Mouse (Mus musculus) layer of hippocampus, adult 2 months (tissue): Measurements from ENCODE around the gene Lsm6. TPM values are rescaled to one million over a fixed set of nuclear protein-coding genes. Genes with fewer than 3 reads are reported as not detected.
"Not testable (repeated sequence)": the region's sequence is repeated elsewhere in the genome, so short reads cannot be mapped to it uniquely, and the experiment has no call there.

ENCODE experiments used
- DNase-seq, 2 experiments: peaks; one replicate each; pipeline ENCODE4 v3.0.0; 2022; ENCODE audit warnings: low spot score in 2 of 2
- H3K27ac ChIP-seq: fragments of 200-600 bp; 2 replicates; pipeline ENCODE4 v1.8.1; 2022
- H3K4me3 ChIP-seq: fragments of 200-600 bp; 2 replicates; pipeline ENCODE4 v1.8.1; 2022; ENCODE audit warnings: mild to moderate bottlenecking
- CTCF ChIP-seq: fragments of 200-600 bp; conservative IDR thresholded peaks from 2 replicates; pipeline ENCODE4 v1.8.1; 2022; ENCODE audit warnings: antibody characterized with exemption, mild to moderate bottlenecking, moderate library complexity
- long read RNA-seq, 2 experiments: library from polyadenylated mRNA; stranded (forward); transcript quantifications; one replicate each; pipeline ENCODE4 v2.0.0; 2021; ENCODE audit warnings: borderline mapping rate in 2 of 2
- total RNA-seq, 2 experiments: library from RNA; stranded (reverse); gene quantifications; 2 replicates each; pipeline ENCODE4 v1.2.3; 2021

The Lsm6 gene
- total RNA-seq = 10 to 100 TPM; 42.6 to 47.6 TPM
- long read RNA-seq, experiment 1, transcript Lsm6-201 (4 exons, 2,107 nt) = minor isoform, 19 of 50 reads
- long read RNA-seq, experiment 1, transcript Lsm6-203 (5 exons, 3,792 nt) = major isoform, 21 of 50 reads
- long read RNA-seq, experiment 1, partial matches to known transcripts = 0 of 50 reads
- long read RNA-seq, experiment 1, other reads (novel, unspliced or antisense) = 10 of 50 reads
- long read RNA-seq, experiment 2, transcript Lsm6-203 (5 exons, 3,792 nt) = minor isoform, 21 of 65 reads
- long read RNA-seq, experiment 2, transcript Lsm6-201 (4 exons, 2,107 nt) = major isoform, 26 of 65 reads
- long read RNA-seq, experiment 2, partial matches to known transcripts = 1 of 65 reads
- long read RNA-seq, experiment 2, other reads (novel, unspliced or antisense) = 17 of 65 reads

GRCm38 (mm10) chr8:78820673-78821310 lies at the start of gene Lsm6:
Lsm6 (minus strand) TSS chr8:78821140.
- peak within 1 kb of the TSS; percentile 93 for H3K27ac ChIP-seq

GRCm38 (mm10) chr8:78867036-78867435 lies 46.1 kb upstream of the Lsm6 start:
- no peak for TF ChIP-seq CTCF
- Histone ChIP-seq H3K4me3 (no peak overlapping the region), H3K27ac (no peak overlapping the region)
- no peak for DNase-seq

More at GRCm38 (mm10) chr8:78820673-78821310, at the start of gene Lsm6:
- no peak for TF ChIP-seq CTCF
- DNase-seq = peak; percentile 96 to 99
- peak within 1 kb of the TSS; percentile 66 for H3K4me3 ChIP-seq

GRCm38 (mm10) chr8:78863001-78863400 lies 42.1 kb upstream of the Lsm6 start:
- DNase-seq = no peak
- H3K27ac ChIP-seq = no peak overlapping the region
- no peak for TF ChIP-seq CTCF
- H3K4me3 ChIP-seq = no peak overlapping the region

- TF ChIP-seq CTCF = no peak
- no peak overlapping the region for H3K4me3 ChIP-seq
- H3K27ac ChIP-seq = no peak overlapping the region
- DNase-seq = no peak
These were observed 41.1 kb upstream of the Lsm6 start for GRCm38 (mm10) chr8:78862046-78862445.

GRCm38 (mm10) chr8:78860789-78861188 lies 39.8 kb upstream of the Lsm6 start:
- H3K4me3 ChIP-seq = no peak overlapping the region
- TF ChIP-seq CTCF = no peak
- no peak for DNase-seq
- H3K27ac ChIP-seq = no peak overlapping the region

GRCm38 (mm10) chr8:78857421-78857820 lies 36.5 kb upstream of the Lsm6 start:
- TF ChIP-seq CTCF = no peak
- DNase-seq = no peak
- H3K4me3 ChIP-seq = no peak overlapping the region
- no peak overlapping the region for H3K27ac ChIP-seq

- no peak for TF ChIP-seq CTCF
- no peak overlapping the region for H3K27ac ChIP-seq
- DNase-seq = no peak
- no peak overlapping the region for H3K4me3 ChIP-seq
These were observed 31.3 kb upstream of the Lsm6 start for GRCm38 (mm10) chr8:78852279-78852678.

- no peak for TF ChIP-seq CTCF
- DNase-seq = no peak
- Histone ChIP-seq H3K4me3 (no peak overlapping the region), H3K27ac (no peak overlapping the region)
These were observed 26.3 kb upstream of the Lsm6 start for GRCm38 (mm10) chr8:78847240-78847639.

- H3K4me3 ChIP-seq = no peak overlapping the region
- DNase-seq = no peak
- TF ChIP-seq CTCF = no peak
- H3K27ac ChIP-seq = no peak overlapping the region
These were observed 23.6 kb upstream of the Lsm6 start for GRCm38 (mm10) chr8:78844559-78844958.

GRCm38 (mm10) chr8:78838656-78839413 lies 17.9 kb upstream of the Lsm6 start:
- H3K27ac ChIP-seq = no peak overlapping the region
- DNase-seq = peak in 1 of 2 experiments; percentile 17
- TF ChIP-seq CTCF = no peak
- no peak overlapping the region for H3K4me3 ChIP-seq

- TF ChIP-seq CTCF = no peak
- Histone ChIP-seq H3K27ac (no peak overlapping the region), H3K4me3 (no peak overlapping the region)
- no peak for DNase-seq
These were observed 15.2 kb upstream of the Lsm6 start for GRCm38 (mm10) chr8:78836091-78836490.

- no peak for DNase-seq
- H3K4me3 ChIP-seq = no peak overlapping the region
- H3K27ac ChIP-seq = no peak overlapping the region
- TF ChIP-seq CTCF = no peak
These were observed 7.5 kb upstream of the Lsm6 start for GRCm38 (mm10) chr8:78828414-78828813.

- no peak for TF ChIP-seq CTCF
- DNase-seq = no peak
- H3K27ac ChIP-seq = no peak overlapping the region
- no peak overlapping the region for H3K4me3 ChIP-seq
These were observed 3.6 kb upstream of the Lsm6 start for GRCm38 (mm10) chr8:78824515-78824914.

GRCm38 (mm10) chr8:78819973-78820372 lies 967 bp downstream of the Lsm6 start:
- not testable (repeated sequence) for DNase-seq
- Histone ChIP-seq H3K27ac (peak overlapping the region; percentile 93), H3K4me3 (peak overlapping the region; percentile 66)
